Mouse (Mus musculus) heart, adult 2 months (tissue): ENCODE results near the gene 1700056E22Rik.

Experiments
- CTCF ChIP-seq: fragments of 200-600 bp; IDR thresholded peaks from 2 replicates; pipeline ENCODE4 v1.8.1; 2022; ENCODE audit warnings: antibody characterized with exemption, mild to moderate bottlenecking, moderate library complexity
- EP300 ChIP-seq: fragments of 200-500 bp; IDR thresholded peaks from 2 replicates; pipeline ENCODE4 v1.6.1; 2011; ENCODE audit warnings: low read depth, low read length, control low read depth; ENCODE audit not compliant: insufficient read depth
- POLR2A ChIP-seq: fragments of 200-500 bp; IDR thresholded peaks from 2 replicates; pipeline ENCODE4 v1.6.1; 2011; ENCODE audit warnings: mild to moderate bottlenecking, low read depth, low read length, control low read depth; ENCODE audit not compliant: insufficient read depth

DNA sequence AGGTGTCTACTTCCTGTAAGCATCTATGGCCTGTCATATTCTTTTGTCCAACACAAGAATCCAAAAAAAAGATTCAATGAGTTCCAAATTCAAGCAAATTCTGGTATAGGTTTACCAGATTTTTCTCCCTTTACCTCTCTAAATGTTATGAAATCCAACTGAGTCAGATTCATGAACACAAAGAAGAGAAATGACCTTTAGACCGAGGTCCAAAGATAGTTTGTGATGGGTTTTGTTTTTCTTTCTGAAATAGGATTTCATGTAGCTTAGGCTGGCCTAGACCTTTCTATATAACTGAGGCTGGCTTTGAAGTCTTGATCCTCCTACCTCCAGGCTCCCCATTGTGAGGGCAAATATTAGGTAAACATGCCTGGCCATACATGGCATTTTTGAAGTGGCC is 27.8 kb upstream of the 1700056E22Rik start:
- TF ChIP-seq EP300 = no peak
- TF ChIP-seq CTCF = no peak
- no peak for TF ChIP-seq POLR2A
